Mouse (Mus musculus) liver, embryonic 11.5 days (tissue): ENCODE measurements at regions not wholly inside any gene's neighbourhood (a gene's known extent, or its start where the extent isn't known, plus 50 kb on each side); places are given as distances from the start of the nearest gene placed in this dataset. TPM values are rescaled to one million over a fixed set of nuclear protein-coding genes. Genes with fewer than 3 reads are reported as not detected.

Experiments used
- microRNA counts: library from miRNA; unstranded; fragments of <30 nt; microRNA quantifications from one replicate; lab custom pipeline; 2015
- microRNA-seq: library from miRNA; unstranded; fragments of <30 nt; microRNA quantifications from one replicate; pipeline ENCODE4, GENCODE M21; 2017; ENCODE audit warnings: borderline number of aligned reads

MicroRNA genes in the stretch of these regions (microRNA counts, 519-probe panel; counts per million panel counts)
- not detected for microRNA mmu-miR-802 (lab: Ali Mortazavi, UCI)

Small RNA genes in the stretch of these regions (microRNA-seq; reads per million reads assigned to microRNA genes)
- gene Gm28003: not detected
- gene Mir802: 3.2 reads per million
